Mouse (Mus musculus) liver, embryonic 14 days (tissue): Measurements from ENCODE around the gene Tnfrsf11a. TPM values are rescaled to one million over a fixed set of nuclear protein-coding genes. Genes with fewer than 3 reads are reported as not detected.

ENCODE experiments used
- polyA plus RNA-seq: library from polyadenylated mRNA; depleted of rRNA; stranded (reverse); fragments of >200 nt; gene quantifications from 2 replicates; pipeline ENCODE4 v1.2.3, GENCODE M21; 2012; rRNA removed

Tnfrsf11a gene
- 0.37 and 0.44 TPM in 2 replicates for polyA plus RNA-seq

DNA sequence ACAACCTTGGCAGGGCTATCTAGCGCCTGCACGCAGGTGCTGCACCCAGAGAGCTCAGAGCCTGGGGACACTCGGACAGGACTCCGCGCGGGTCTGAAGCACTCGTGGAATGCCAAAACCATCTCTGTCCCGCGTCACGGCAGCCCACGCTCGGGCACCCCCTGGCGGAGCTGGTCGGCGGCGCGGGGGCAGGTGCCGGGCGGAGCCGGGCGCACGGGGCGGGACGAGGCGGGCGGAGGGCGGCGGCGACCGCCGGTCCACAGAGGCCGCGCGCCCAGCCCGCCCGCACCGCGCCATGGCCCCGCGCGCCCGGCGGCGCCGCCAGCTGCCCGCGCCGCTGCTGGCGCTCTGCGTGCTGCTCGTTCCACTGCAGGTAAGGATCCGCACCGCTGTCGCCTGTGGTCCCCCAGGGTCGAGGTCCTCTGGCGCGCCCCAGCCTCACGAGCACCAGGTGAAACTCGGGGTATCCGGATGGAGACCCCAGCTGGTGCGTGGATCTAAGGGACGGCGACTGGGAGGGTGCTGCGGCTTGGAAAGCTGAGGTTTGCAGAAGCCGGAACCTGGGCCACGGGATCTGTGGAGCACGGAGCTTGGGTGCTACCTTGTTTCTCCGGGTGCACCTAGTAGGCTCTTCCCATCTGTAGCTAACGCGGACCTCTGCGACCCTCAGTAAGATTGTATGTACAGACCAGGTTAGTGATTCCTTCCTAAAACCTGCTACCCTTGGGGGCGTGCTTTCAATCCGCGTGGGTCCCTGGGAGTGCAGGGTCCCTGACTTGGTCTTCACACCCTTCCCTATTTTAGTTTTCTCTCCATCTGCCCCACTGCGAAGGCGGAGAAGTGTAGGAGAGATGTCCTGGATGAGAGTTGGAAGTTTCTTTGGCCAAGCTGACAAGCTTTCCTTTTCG, at the start of gene Tnfrsf11a:
Gene Tnfrsf11a, plus strand, starts transcription at position 262 of the 908 bp plus-strand sequence.

Other genes starting within 250 kb of the Tnfrsf11a start
- 5.9 and 6.2 TPM in 2 replicates for gene Pign, start 117.0 kb upstream of the Tnfrsf11a start, polyA plus RNA-seq
- 8.3 and 9.7 TPM in 2 replicates for gene Relch, start 116.9 kb upstream of the Tnfrsf11a start, polyA plus RNA-seq
- 4.2 and 4.7 TPM in 2 replicates for gene Zcchc2, start 209.7 kb downstream of the Tnfrsf11a start, polyA plus RNA-seq